Mouse (Mus musculus): ENCODE data around the gene Rhox2e. TPM values are rescaled to one million over a fixed set of nuclear protein-coding genes. Genes with fewer than 3 reads are reported as not detected.
"Not testable (repeated sequence)": the region's sequence is repeated elsewhere in the genome, so short reads cannot be mapped to it uniquely, and the experiment has no call there.

Rhox2e gene
- not detected in 2 replicates for polyA plus RNA-seq (2016; fragmentation: Nextera tagmentation; extraction: Ambion mirVana)

- not testable (repeated sequence) for H3K36me3 ChIP-seq; H3K4me2 ChIP-seq (replicated peaks); H3K9ac ChIP-seq; H3K27ac ChIP-seq; H3K9me3 ChIP-seq; ATAC-seq (ENCODE audit: insufficient number of reproducible peaks, insufficient read depth, low FRiP score, low TSS enrichment); H3K4me3 ChIP-seq; H3K27me3 ChIP-seq; H3K4me1 ChIP-seq
- WGBS, result 97% methylated on average over 2 of the region's 8 CpGs
These were observed at the start of gene Rhox2e for GRCm38 (mm10) chrX:37530152-37530551. Gene Rhox2e, plus strand, starts transcription at chrX:37530452.

GRCm38 (mm10) chrX:37514059-37514458 is 16.2 kb upstream of the Rhox2e start, which contains the start of gene Rhox4d:
Gene Rhox4d, plus strand, starts transcription at chrX:37514359.
- not testable (repeated sequence) for H3K4me2 ChIP-seq (replicated peaks); H3K27ac ChIP-seq; H3K27me3 ChIP-seq; H3K9ac ChIP-seq; ATAC-seq (ENCODE audit: insufficient number of reproducible peaks, insufficient read depth, low FRiP score, low TSS enrichment); H3K4me1 ChIP-seq; H3K36me3 ChIP-seq; H3K4me3 ChIP-seq; H3K9me3 ChIP-seq
- WGBS, result 93% methylated on average over 17 of the region's 18 CpGs

- not testable (repeated sequence) for H3K36me3 ChIP-seq; H3K27ac ChIP-seq; ATAC-seq (ENCODE audit: insufficient number of reproducible peaks, insufficient read depth, low FRiP score, low TSS enrichment); H3K4me3 ChIP-seq; H3K9ac ChIP-seq; H3K4me1 ChIP-seq; H3K27me3 ChIP-seq; H3K9me3 ChIP-seq; H3K4me2 ChIP-seq (replicated peaks)
- 86% methylated on average over 1 of the region's 4 CpGs for WGBS
These were observed 11.5 kb downstream of the Rhox2e start, which contains the start of gene Rhox3e for GRCm38 (mm10) chrX:37541719-37542118. Gene Rhox3e, plus strand, starts transcription at chrX:37542019.

- not testable (repeated sequence) for H3K27me3 ChIP-seq; H3K4me3 ChIP-seq; H3K36me3 ChIP-seq; H3K4me1 ChIP-seq; ATAC-seq (ENCODE audit: insufficient number of reproducible peaks, insufficient read depth, low FRiP score, low TSS enrichment); H3K4me2 ChIP-seq (replicated peaks); H3K9me3 ChIP-seq; H3K27ac ChIP-seq; H3K9ac ChIP-seq
- 95% methylated on average over 10 of the region's 18 CpGs for WGBS
These were observed 26.9 kb downstream of the Rhox2e start, which contains the start of gene Rhox4e for GRCm38 (mm10) chrX:37557112-37557511. Gene Rhox4e, plus strand, starts transcription at chrX:37557412.

- not testable (repeated sequence) for H3K4me1 ChIP-seq; H3K4me3 ChIP-seq; H3K4me2 ChIP-seq (replicated peaks); H3K27ac ChIP-seq; H3K27me3 ChIP-seq; ATAC-seq (ENCODE audit: insufficient number of reproducible peaks, insufficient read depth, low FRiP score, low TSS enrichment); H3K36me3 ChIP-seq; H3K9me3 ChIP-seq; H3K9ac ChIP-seq
- 96% methylated on average over 8 of the region's 8 CpGs for WGBS
These were observed 40.9 kb downstream of the Rhox2e start, which contains the start of gene Rhox2f for GRCm38 (mm10) chrX:37571105-37571504. Gene Rhox2f, plus strand, starts transcription at chrX:37571405.

- not testable (repeated sequence) for H3K36me3 ChIP-seq; H3K4me3 ChIP-seq; H3K4me2 ChIP-seq (replicated peaks); H3K9me3 ChIP-seq; ATAC-seq (ENCODE audit: insufficient number of reproducible peaks, insufficient read depth, low FRiP score, low TSS enrichment); H3K9ac ChIP-seq; H3K27ac ChIP-seq; H3K27me3 ChIP-seq; H3K4me1 ChIP-seq
- 32% methylated on average over 2 of the region's 2 CpGs for WGBS
These were observed 42.4 kb downstream of the Rhox2e start for GRCm38 (mm10) chrX:37572638-37573037.

GRCm38 (mm10) chrX:37580692-37581091 is 50.4 kb downstream of the Rhox2e start, which contains the start of gene Rhox3f:
Gene Rhox3f, plus strand, starts transcription at chrX:37580992.
- not testable (repeated sequence) for ATAC-seq (ENCODE audit: insufficient number of reproducible peaks, insufficient read depth, low FRiP score, low TSS enrichment); H3K4me3 ChIP-seq; H3K27ac ChIP-seq; H3K36me3 ChIP-seq; H3K4me2 ChIP-seq (replicated peaks); H3K27me3 ChIP-seq; H3K4me1 ChIP-seq; H3K9ac ChIP-seq; H3K9me3 ChIP-seq

Other genes starting within 250 kb of the Rhox2e start
- gene Rhox3a2, start 150.4 kb upstream of the Rhox2e start, polyA plus RNA-seq (2016; fragmentation: Nextera tagmentation; extraction: Ambion mirVana), result not detected in 2 replicates
- gene Rhox4a2, start 139.6 kb upstream of the Rhox2e start, polyA plus RNA-seq (2016; fragmentation: Nextera tagmentation; extraction: Ambion mirVana), result 1.5 and 2.3 TPM in 2 replicates
- gene Rhox2b, start 118.4 kb upstream of the Rhox2e start, polyA plus RNA-seq (2016; fragmentation: Nextera tagmentation; extraction: Ambion mirVana), result not detected in 2 replicates
- 0.34 and 1.0 TPM in 2 replicates for gene Rhox4b, start 98.0 kb upstream of the Rhox2e start, polyA plus RNA-seq (2016; fragmentation: Nextera tagmentation; extraction: Ambion mirVana)
- gene Rhox2c, start 76.8 kb upstream of the Rhox2e start, polyA plus RNA-seq (2016; fragmentation: Nextera tagmentation; extraction: Ambion mirVana), result 0.88 and 1.0 TPM in 2 replicates
- not detected in 2 replicates for gene Rhox3c, start 71.9 kb upstream of the Rhox2e start, polyA plus RNA-seq (2016; fragmentation: Nextera tagmentation; extraction: Ambion mirVana)
- not detected in 2 replicates for gene Rhox4c, start 50.1 kb upstream of the Rhox2e start, polyA plus RNA-seq (2016; fragmentation: Nextera tagmentation; extraction: Ambion mirVana)
- gene Rhox2d, start 37.0 kb upstream of the Rhox2e start, polyA plus RNA-seq (2016; fragmentation: Nextera tagmentation; extraction: Ambion mirVana), result not detected in 2 replicates
- gene Rhox4d, start 16.1 kb upstream of the Rhox2e start, polyA plus RNA-seq (2016; fragmentation: Nextera tagmentation; extraction: Ambion mirVana), result not detected in 2 replicates
- gene Rhox3e, start 11.6 kb downstream of the Rhox2e start, polyA plus RNA-seq (2016; fragmentation: Nextera tagmentation; extraction: Ambion mirVana), result not detected in 2 replicates
- gene Rhox4e, start 27.0 kb downstream of the Rhox2e start, polyA plus RNA-seq (2016; fragmentation: Nextera tagmentation; extraction: Ambion mirVana), result not detected in 2 replicates
- 0.55 TPM in 1 of 2 replicates, not detected in the other for gene Rhox2f, start 41.0 kb downstream of the Rhox2e start, polyA plus RNA-seq (2016; fragmentation: Nextera tagmentation; extraction: Ambion mirVana)
- not detected in 2 replicates for gene Rhox3f, start 50.5 kb downstream of the Rhox2e start, polyA plus RNA-seq (2016; fragmentation: Nextera tagmentation; extraction: Ambion mirVana)
- not detected in 2 replicates for gene Rhox4f, start 77.3 kb downstream of the Rhox2e start, polyA plus RNA-seq (2016; fragmentation: Nextera tagmentation; extraction: Ambion mirVana)
- not detected in 2 replicates for gene Rhox3g, start 98.2 kb downstream of the Rhox2e start, polyA plus RNA-seq (2016; fragmentation: Nextera tagmentation; extraction: Ambion mirVana)
- not detected in 2 replicates for gene Rhox2g, start 113.0 kb downstream of the Rhox2e start, polyA plus RNA-seq (2016; fragmentation: Nextera tagmentation; extraction: Ambion mirVana)
- not detected in 2 replicates for gene Rhox4g, start 120.9 kb downstream of the Rhox2e start, polyA plus RNA-seq (2016; fragmentation: Nextera tagmentation; extraction: Ambion mirVana)
- gene Rhox3h, start 138.3 kb downstream of the Rhox2e start, polyA plus RNA-seq (2016; fragmentation: Nextera tagmentation; extraction: Ambion mirVana), result not detected in 2 replicates
- gene Rhox2h, start 142.8 kb downstream of the Rhox2e start, polyA plus RNA-seq (2016; fragmentation: Nextera tagmentation; extraction: Ambion mirVana), result not detected in 2 replicates